Mouse (Mus musculus) subcutaneous adipose tissue, adult 2 months (tissue): ENCODE measurements around the gene Usp48. TPM values are rescaled to one million over a fixed set of nuclear protein-coding genes. Genes with fewer than 3 reads are reported as not detected.

Experiments
- polyA plus RNA-seq: library from polyadenylated mRNA; depleted of rRNA; stranded (reverse); fragments of >200 nt; gene quantifications from 2 replicates; pipeline ENCODE4 v1.2.3, GENCODE M21; 2012; ENCODE audit warnings: low replicate concordance; rRNA removed

Usp48 gene
- polyA plus RNA-seq, result 59.3 and 88.8 TPM in 2 replicates

DNA sequence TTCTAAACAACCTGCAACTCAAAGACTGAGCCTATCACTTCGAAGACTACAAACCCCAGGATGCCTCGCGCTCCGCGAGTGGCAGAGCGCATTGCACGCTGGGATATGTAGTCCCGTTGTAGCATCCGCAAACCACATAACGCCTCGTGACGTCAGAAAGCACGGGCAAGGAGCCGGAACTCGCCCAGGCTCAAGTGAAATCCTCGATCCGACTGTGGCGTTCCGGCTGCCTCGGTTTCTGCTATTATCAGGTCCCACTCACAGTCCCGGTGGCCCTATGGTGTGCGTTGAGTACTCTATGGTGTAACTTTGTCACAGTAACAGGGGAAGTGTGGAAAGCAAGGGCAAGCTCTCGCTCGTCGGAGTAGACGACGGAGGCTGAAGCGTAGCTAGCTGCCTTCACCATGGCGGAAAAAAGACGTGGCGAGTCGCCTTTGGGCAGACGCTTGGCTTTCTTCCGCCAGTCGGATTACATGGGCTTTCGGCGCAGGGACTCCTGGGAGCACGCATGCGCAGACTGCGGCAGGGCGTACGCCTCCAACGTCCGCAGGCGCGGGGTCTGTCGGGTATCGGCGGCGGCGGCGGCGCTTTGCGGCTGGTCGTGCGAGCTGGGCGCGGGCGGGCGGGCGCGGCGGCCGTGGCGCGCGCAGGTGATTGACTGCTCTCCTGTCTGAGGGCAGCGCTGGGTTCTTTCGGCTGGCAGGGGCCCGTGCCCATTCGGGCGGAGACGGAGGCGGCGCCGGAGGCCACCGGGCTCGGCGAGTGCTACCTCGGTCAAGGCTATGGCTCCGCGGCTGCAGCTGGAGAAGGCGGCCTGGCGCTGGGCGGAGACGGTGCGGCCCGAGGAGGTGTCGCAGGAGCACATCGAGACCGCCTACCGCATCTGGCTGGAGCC lies at the start of gene Usp48:
Gene Usp48, plus strand, starts transcription at position 155 of the 895 bp plus-strand sequence.

DNA sequence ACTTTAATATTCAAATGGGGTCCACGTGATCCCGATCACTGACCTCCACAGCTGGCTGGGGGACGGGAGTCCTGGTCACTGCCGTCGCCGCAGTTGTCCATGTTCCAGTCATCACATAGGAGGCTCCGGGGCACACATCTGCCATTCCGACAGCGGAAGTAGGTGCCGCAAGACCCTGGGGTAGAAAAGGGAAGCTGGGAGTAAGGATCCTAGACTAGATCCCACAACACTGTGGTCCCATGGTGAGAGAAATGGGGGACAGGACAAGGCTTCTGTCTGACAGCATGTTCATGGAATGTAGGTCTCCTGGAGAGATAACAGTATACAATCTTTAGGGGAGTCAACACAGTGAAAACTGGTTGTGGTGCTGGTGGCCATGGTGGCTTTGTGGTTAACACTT lies 19.1 kb upstream of the Usp48 start, which contains the start of gene Ldlrad2:
Gene Ldlrad2, minus strand, starts transcription at position 101 of the 400 bp plus-strand sequence.

DNA sequence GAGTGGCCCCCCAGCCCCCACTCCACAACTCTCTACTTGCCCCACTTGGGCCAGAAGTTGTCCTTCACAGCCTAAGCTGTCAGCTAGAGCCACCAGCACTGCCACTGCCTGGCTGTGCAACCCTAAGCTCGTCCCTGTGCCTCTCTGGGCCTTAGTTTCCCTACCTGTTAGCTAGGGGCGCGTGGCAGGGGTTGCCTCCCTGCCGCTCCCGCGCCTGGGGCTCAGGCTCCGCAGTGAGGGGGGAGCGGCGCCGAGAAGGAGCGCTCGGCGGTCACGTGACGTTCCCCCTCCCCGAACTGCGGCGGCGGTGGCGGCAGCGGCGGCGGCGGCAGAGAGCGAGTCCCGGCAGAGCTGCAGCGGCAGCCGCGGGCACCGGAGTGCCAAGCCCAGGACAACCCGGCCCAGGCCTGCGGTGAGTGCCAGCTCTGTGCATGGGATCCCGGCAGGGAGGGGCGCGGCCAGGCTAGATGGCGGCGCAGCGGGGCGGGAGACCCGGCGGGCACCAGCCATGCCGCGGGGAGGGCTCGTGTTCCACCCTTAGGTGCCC lies 71.0 kb downstream of the Usp48 start, which contains the start of gene Rap1gap:
Gene Rap1gap, plus strand, starts transcription at position 294 of the 547 bp plus-strand sequence.

Other genes with a start within 250 kb of the Usp48 start
- 156 and 175 TPM in 2 replicates for gene Cdc42, start 236.0 kb upstream of the Usp48 start, polyA plus RNA-seq
- gene Cela3a, start 184.0 kb upstream of the Usp48 start, polyA plus RNA-seq, result not detected in 2 replicates
- 0.57 and 0.77 TPM in 2 replicates for gene Cela3b, start 163.2 kb upstream of the Usp48 start, polyA plus RNA-seq
- not detected in 2 replicates for gene 1700013G24Rik, start 140.5 kb upstream of the Usp48 start, polyA plus RNA-seq
- gene Hspg2, start 125.0 kb upstream of the Usp48 start, polyA plus RNA-seq, result 117 and 143 TPM in 2 replicates
- not detected in 2 replicates for gene Ldlrad2, start 19.2 kb upstream of the Usp48 start, polyA plus RNA-seq
- 7.9 and 16.8 TPM in 2 replicates for gene Rap1gap, start 71.0 kb downstream of the Usp48 start, polyA plus RNA-seq
- gene Alpl, start 202.6 kb downstream of the Usp48 start, polyA plus RNA-seq, result 9.4 and 12.8 TPM in 2 replicates